In the genomic region with DNA sequence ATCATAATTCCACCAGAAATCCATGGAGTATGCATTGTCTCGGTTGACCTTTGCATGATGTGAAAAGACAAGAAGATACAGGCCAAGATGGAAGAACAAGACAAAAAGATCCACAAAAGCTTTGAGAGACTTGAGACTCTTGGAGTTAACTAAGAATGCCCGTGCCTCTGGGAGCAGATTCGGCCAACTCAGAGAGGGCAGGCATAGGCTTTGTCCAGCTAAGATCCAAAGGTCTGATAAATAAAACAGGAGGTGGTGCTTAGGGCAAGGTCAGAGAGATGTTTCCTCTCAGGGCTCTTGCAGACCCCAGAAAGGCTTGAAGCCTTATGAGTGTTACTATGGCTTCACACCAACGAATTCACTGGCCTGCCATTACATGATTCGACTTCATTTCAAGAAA, we compare ENCODE assay signal across 21 mouse cellular contexts. TPM values are rescaled to one million over a fixed set of nuclear protein-coding genes. Genes with fewer than 3 reads are reported as not detected.
DNase-seq lines count a peak whose midpoint lies in the region; ATAC-seq and TF ChIP-seq lines count a peak whose summit lies in the region.
"Had no signal": no experiment of that assay in that cellular context is flagged by ENCODE, and none has a peak within 500 bp of the region (broad histone marks: within the 10 kb centered on the region; RNA-seq: fewer than 3 reads in every experiment).

No protein-coding gene starts in this region.

- no peak for ATAC-seq in forebrain, embryonic 15.5 days (replicated peaks)
- ATAC-seq in forebrain, embryonic 16.5 days, result no peak
- no peak for ATAC-seq in midbrain, embryonic 11.5 days (ENCODE audit: low FRiP score)
- no peak for ATAC-seq in midbrain, embryonic 13.5 days
- ATAC-seq: CD4-positive, CD25-positive, alpha-beta regulatory T cell, adult 4 months had no signal

- no peak for TF ChIP-seq CTCF in layer of hippocampus, adult 2 months (conservative IDR thresholded peaks at IDR 0.05)
- no peak for TF ChIP-seq CTCF in left cerebral cortex, adult 2 months (IDR thresholded peaks at IDR 0.05)

- no peak overlapping the region for H3K9ac ChIP-seq in forebrain, embryonic 15.5 days (replicated peaks)
- H3K9ac ChIP-seq in forebrain, embryonic 16.5 days (replicated peaks; ENCODE audit: low read depth, low read length), result no peak overlapping the region
- H3K9ac ChIP-seq in midbrain, embryonic 11.5 days (ENCODE audit: low read length), result no peak overlapping the region
- no peak overlapping the region for H3K9ac ChIP-seq in midbrain, embryonic 13.5 days (replicated peaks)
- H3K9ac ChIP-seq: heart, embryonic 13.5 days; hindbrain, embryonic 15.5 days; neural tube, embryonic 13.5 days had no signal

- H3K27ac ChIP-seq in forebrain, embryonic 15.5 days (replicated peaks), result peak overlapping the region; percentile 50; the same call in 1 of the 2 replicates
- no peak overlapping the region for H3K27ac ChIP-seq in forebrain, embryonic 16.5 days (ENCODE audit: low read length)
- H3K27ac ChIP-seq in layer of hippocampus, adult 2 months, result 0 out of 2 replicates have a peak overlapping the region, but pooled peaks have one; percentile 39
- no peak overlapping the region for H3K27ac ChIP-seq in midbrain, embryonic 11.5 days (ENCODE audit: low read depth, low read length)
- H3K27ac ChIP-seq in midbrain, embryonic 13.5 days, result no peak overlapping the region
- no peak overlapping the region for H3K27ac ChIP-seq in left cerebral cortex, adult 2 months
- H3K27ac ChIP-seq: embryonic facial prominence, embryonic 10.5 days; gastrocnemius, adult 2 months; heart, embryonic 13.5 days; hindbrain, embryonic 15.5 days; midbrain, embryonic 10.5 days; neural tube, embryonic 13.5 days had no signal

- no peak for DNase-seq in layer of hippocampus, adult 2 months (ENCODE audit: low spot score in 2 of 2)
- DNase-seq in layer of hippocampus, adult 8-10 months (ENCODE audit: low spot score in 2 of 2), result no peak
- DNase-seq in midbrain, embryonic 11.5 days (ENCODE audit: low spot score, missing footprints), result peak; percentile 21
- no peak for DNase-seq in adrenal gland, postnatal 4 days (ENCODE audit: low spot score in 2 of 2)
- DNase-seq in left cerebral cortex, adult 2 months (ENCODE audit: extremely low spot score in 1 of 2, low spot score in 2 of 2), result no peak
- DNase-seq: cerebellum, postnatal 14 days; gastrocnemius, adult 2 months; heart, postnatal 36 days; left cerebral cortex, postnatal 4 days; spleen, adult 18-20 months; thymus, postnatal 25 days had no signal

- H3K9me3 ChIP-seq in forebrain, embryonic 15.5 days, result no peaks in the 10 kb centered on the region
- H3K9me3 ChIP-seq in forebrain, embryonic 16.5 days (ENCODE audit: control insufficient read depth, low read length), result no peaks in the 10 kb centered on the region
- H3K9me3 ChIP-seq in midbrain, embryonic 11.5 days (ENCODE audit: control insufficient read depth, low read length), result no peaks in the 10 kb centered on the region
- no peaks in the 10 kb centered on the region for H3K9me3 ChIP-seq in midbrain, embryonic 13.5 days
- H3K9me3 ChIP-seq: embryonic facial prominence, embryonic 10.5 days; G1E; heart, embryonic 13.5 days; hindbrain, embryonic 15.5 days; midbrain, embryonic 10.5 days; neural tube, embryonic 13.5 days had no signal

- H3K4me2 ChIP-seq in forebrain, embryonic 15.5 days (replicated peaks), result no peak overlapping the region
- no peak overlapping the region for H3K4me2 ChIP-seq in forebrain, embryonic 16.5 days (ENCODE audit: low read length)
- no peak overlapping the region for H3K4me2 ChIP-seq in midbrain, embryonic 11.5 days
- no peak overlapping the region for H3K4me2 ChIP-seq in midbrain, embryonic 13.5 days (replicated peaks)
- H3K4me2 ChIP-seq: heart, embryonic 13.5 days; hindbrain, embryonic 15.5 days; neural tube, embryonic 13.5 days had no signal

- 85% methylated on average over 5 of the region's 5 CpGs for WGBS in forebrain, embryonic 15.5 days
- 83% methylated on average over 5 of the region's 5 CpGs for WGBS in forebrain, embryonic 16.5 days
- 84% methylated on average over 5 of the region's 5 CpGs for WGBS in midbrain, embryonic 11.5 days
- WGBS in midbrain, embryonic 13.5 days, result 86% methylated on average over 5 of the region's 5 CpGs

- H3K36me3 ChIP-seq in forebrain, embryonic 15.5 days, result no peaks in the 10 kb centered on the region
- H3K36me3 ChIP-seq in forebrain, embryonic 16.5 days (ENCODE audit: control insufficient read depth, insufficient read depth), result no peaks in the 10 kb centered on the region
- no peaks in the 10 kb centered on the region for H3K36me3 ChIP-seq in midbrain, embryonic 11.5 days (ENCODE audit: control insufficient read depth, insufficient read depth, low read length)
- H3K36me3 ChIP-seq in midbrain, embryonic 13.5 days, result no peaks in the 10 kb centered on the region
- H3K36me3 ChIP-seq: embryonic facial prominence, embryonic 10.5 days; G1E; heart, embryonic 13.5 days; hindbrain, embryonic 15.5 days; midbrain, embryonic 10.5 days; neural tube, embryonic 13.5 days had no signal

- no peak overlapping the region for H3K4me3 ChIP-seq in forebrain, embryonic 15.5 days
- H3K4me3 ChIP-seq in forebrain, embryonic 16.5 days (replicated peaks; ENCODE audit: low read length), result no peak overlapping the region
- no peak overlapping the region for H3K4me3 ChIP-seq in layer of hippocampus, adult 2 months
- H3K4me3 ChIP-seq in midbrain, embryonic 11.5 days (ENCODE audit: low read depth, low read length), result no peak overlapping the region
- no peak overlapping the region for H3K4me3 ChIP-seq in midbrain, embryonic 13.5 days (replicated peaks)
- no peak overlapping the region for H3K4me3 ChIP-seq in left cerebral cortex, adult 2 months
- H3K4me3 ChIP-seq: embryonic facial prominence, embryonic 10.5 days; gastrocnemius, adult 2 months; heart, embryonic 13.5 days; hindbrain, embryonic 15.5 days; midbrain, embryonic 10.5 days; neural tube, embryonic 13.5 days had no signal

- H3K27me3 ChIP-seq in forebrain, embryonic 15.5 days, result no peaks in the 10 kb centered on the region
- H3K27me3 ChIP-seq in forebrain, embryonic 16.5 days (replicated peaks; ENCODE audit: control insufficient read depth, insufficient read depth, low read length), result no peaks in the 10 kb centered on the region
- no peaks in the 10 kb centered on the region for H3K27me3 ChIP-seq in midbrain, embryonic 11.5 days (ENCODE audit: control insufficient read depth, insufficient read depth, low read length)
- no peaks in the 10 kb centered on the region for H3K27me3 ChIP-seq in midbrain, embryonic 13.5 days
- H3K27me3 ChIP-seq: heart, embryonic 13.5 days; hindbrain, embryonic 15.5 days; neural tube, embryonic 13.5 days had no signal

- H3K4me1 ChIP-seq in forebrain, embryonic 15.5 days, result peaks cover 15% of the 10 kb centered on the region
- peaks cover 13% of the 10 kb centered on the region for H3K4me1 ChIP-seq in forebrain, embryonic 16.5 days (replicated peaks; ENCODE audit: control insufficient read depth, insufficient read depth, low read length)
- peaks cover 11% of the 10 kb centered on the region for H3K4me1 ChIP-seq in midbrain, embryonic 11.5 days (ENCODE audit: control insufficient read depth, insufficient read depth, low read length)
- peaks cover 10% of the 10 kb centered on the region for H3K4me1 ChIP-seq in midbrain, embryonic 13.5 days (replicated peaks)
- H3K4me1 ChIP-seq: heart, embryonic 13.5 days; neural tube, embryonic 13.5 days had no signal

- intact Hi-C loops in left cerebral cortex, adult 2 months (cut with DNase I), result no loop called here

RNA-seq across cellular contexts. Expression of gene Gclm, which starts 45.3 kb away (rescaled TPM):
- 52.6 and 57.4 TPM in 2 replicates for polyA plus RNA-seq in forebrain, embryonic 15.5 days (2015; fragmentation: Nextera tagmentation; extraction: Ambion mirVana)
- 51.2 TPM in 2 replicates for polyA plus RNA-seq in forebrain, embryonic 16.5 days (2015; fragmentation: Nextera tagmentation; extraction: Ambion mirVana)
- 10 to 100 TPM; 53.3 to 70.3 TPM for total RNA-seq in layer of hippocampus, adult 2 months (2021)
- total RNA-seq in layer of hippocampus, adult 8-10 months (2022), result 10 to 100 TPM; 80.5 to 97.3 (median 88.5) TPM
- polyA plus RNA-seq in midbrain, embryonic 11.5 days (2014; fragmentation: Nextera tagmentation; extraction: Ambion mirVana), result 56.7 and 61.0 TPM in 2 replicates
- polyA plus RNA-seq in midbrain, embryonic 13.5 days (2015; fragmentation: Nextera tagmentation; extraction: Ambion mirVana), result 39.7 and 45.2 TPM in 2 replicates
- total RNA-seq in adrenal gland, postnatal 4 days (2021), result 10 to 100 TPM; 74.6 to 88.1 TPM
- 10 to 100 TPM; 60.5 to 67.3 TPM for total RNA-seq in left cerebral cortex, adult 2 months (2021)

Comparison
In these comparisons a context has a peak if more than half of its experiments do, and no peak if none do; other contexts are left out.
1. H3K27ac ChIP-seq: peak in forebrain, embryonic 15.5 days (single experiment) and layer of hippocampus, adult 2 months (single experiment); none in forebrain, embryonic 16.5 days (single experiment), midbrain, embryonic 11.5 days (single experiment), midbrain, embryonic 13.5 days (single experiment) and left cerebral cortex, adult 2 months (single experiment).